Mouse (Mus musculus): Measurements from ENCODE around the gene Cdk6. TPM values are rescaled to one million over a fixed set of nuclear protein-coding genes. Genes with fewer than 3 reads are reported as not detected.

Gene Cdk6
- 38.4 TPM for polyA plus RNA-seq (2017; shearing (Covaris generic))

GRCm38 (mm10) chr5:3341111-3341911 lies at the start of gene Cdk6:
Gene Cdk6 (plus strand): TSS chr5:3341485.

GRCm38 (mm10) chr5:3543629-3544479 lies 202.6 kb downstream of the Cdk6 start, which contains the start of gene Fam133b:
Gene Fam133b (plus strand): TSS chr5:3543833.

GRCm38 (mm10) chr5:3571266-3571665 lies 230.0 kb downstream of the Cdk6 start, which contains the start of gene 1700109H08Rik:
Gene 1700109H08Rik (plus strand): TSS chr5:3571566.

Other genes starting within 250 kb of the Cdk6 start
- gene Fam133b, start 202.3 kb downstream of the Cdk6 start, polyA plus RNA-seq (2017; shearing (Covaris generic)): 38.3 TPM
- gene 1700109H08Rik, start 230.1 kb downstream of the Cdk6 start, polyA plus RNA-seq (2017; shearing (Covaris generic)): 2.4 TPM

Data from effector memory CD4-positive, alpha-beta T cell, adult 7 months (primary cell).